Comparison of ENCODE assay signal across 9 mouse cellular contexts in the genomic region with DNA sequence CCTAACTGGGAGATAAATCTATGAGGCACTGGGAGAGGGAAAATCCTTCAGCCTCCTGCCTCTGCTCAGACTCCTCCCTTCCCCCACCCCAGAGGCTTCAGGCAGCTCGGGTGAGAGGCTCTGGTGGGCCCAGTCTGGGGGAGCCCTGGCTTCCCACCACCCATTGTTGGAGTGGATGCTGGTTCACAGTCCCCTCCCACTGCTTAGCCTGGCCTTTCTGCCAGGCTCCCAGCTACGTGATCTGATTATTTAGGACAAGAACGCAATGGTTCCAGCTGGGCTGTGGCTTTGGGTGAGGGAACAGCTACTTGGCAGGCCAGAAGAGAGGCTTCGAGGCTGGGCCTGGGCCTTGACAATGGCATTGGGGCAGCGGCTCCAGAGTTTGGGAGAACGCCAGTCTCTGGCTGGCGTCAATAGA. TPM values are rescaled to one million over a fixed set of nuclear protein-coding genes. Genes with fewer than 3 reads are reported as not detected.
A peak's percentile ranks its signal among the peaks of the same experiment; 100 is the strongest.
DNase-seq lines count a peak whose midpoint lies in the region; ATAC-seq and TF ChIP-seq lines count a peak whose summit lies in the region.
"Had no signal": no experiment of that assay in that cellular context is flagged by ENCODE, and none has a peak within 500 bp of the region (broad histone marks: within the 10 kb centered on the region; RNA-seq: fewer than 3 reads in every experiment).

No protein-coding gene starts in this region.

- H3K36me3 ChIP-seq in forebrain, postnatal 0 days (ENCODE audit: insufficient read depth), result no peaks in the 10 kb centered on the region
- no peaks in the 10 kb centered on the region for H3K36me3 ChIP-seq in neural tube, embryonic 14.5 days (ENCODE audit: control insufficient read depth, insufficient read depth, low read length)
- H3K36me3 ChIP-seq: limb, embryonic 13.5 days had no signal

- 7% methylated on average over 7 of the region's 7 CpGs for WGBS in forebrain, postnatal 0 days
- WGBS in neural tube, embryonic 14.5 days, result 29% methylated on average over 7 of the region's 7 CpGs

- no peak for TF ChIP-seq CTCF in forebrain, postnatal 0 days (IDR thresholded peaks at IDR 0.05; ENCODE audit: low read depth)
- TF ChIP-seq CTCF in left cerebral cortex, adult 2 months (IDR thresholded peaks at IDR 0.05), result no peak

- peak overlapping the region; percentile 6 for H3K27ac ChIP-seq in forebrain, postnatal 0 days (ENCODE audit: low read depth, low read length)
- peak overlapping the region; percentile 50 for H3K27ac ChIP-seq in left cerebral cortex, adult 2 months
- H3K27ac ChIP-seq in neural tube, embryonic 14.5 days (ENCODE audit: low read depth, low read length), result peak overlapping the region; percentile 78
- H3K27ac ChIP-seq: limb, embryonic 13.5 days had no signal

- peak; percentile 36 for DNase-seq in embryo, embryonic 10 days (ENCODE audit: low spot score)
- no peak for DNase-seq in embryo, embryonic 9.5 days (ENCODE audit: extremely low spot score)
- peak; percentile 86 for DNase-seq in adrenal gland, adult 2 months
- DNase-seq in forebrain, postnatal 0 days, result peak; percentile 81
- DNase-seq in left cerebral cortex, adult 2 months (ENCODE audit: extremely low spot score in 1 of 2, low spot score in 2 of 2), result peak in 1 of 2 experiments; percentile 43
- no peak for DNase-seq in gastrocnemius, postnatal 25 days
- no peak for DNase-seq in heart, adult 11 months

- peak; percentile 92 for ATAC-seq in forebrain, postnatal 0 days
- ATAC-seq in neural tube, embryonic 14.5 days (ENCODE audit: low read depth), result peak; percentile 91

- no peak overlapping the region for H3K4me2 ChIP-seq in forebrain, postnatal 0 days (ENCODE audit: low read depth)
- no peak overlapping the region for H3K4me2 ChIP-seq in neural tube, embryonic 14.5 days (ENCODE audit: low read depth, low read length)
- H3K4me2 ChIP-seq: limb, embryonic 13.5 days had no signal

- H3K9me3 ChIP-seq in forebrain, postnatal 0 days (ENCODE audit: low read length), result no peaks in the 10 kb centered on the region
- H3K9me3 ChIP-seq in neural tube, embryonic 14.5 days (ENCODE audit: control insufficient read depth, low read length), result no peaks in the 10 kb centered on the region
- H3K9me3 ChIP-seq: limb, embryonic 13.5 days had no signal

- no peaks in the 10 kb centered on the region for H3K27me3 ChIP-seq in forebrain, postnatal 0 days (ENCODE audit: insufficient read depth, low read length)
- H3K27me3 ChIP-seq in neural tube, embryonic 14.5 days (ENCODE audit: control insufficient read depth, insufficient read depth, low read length), result no peaks in the 10 kb centered on the region
- H3K27me3 ChIP-seq: limb, embryonic 13.5 days had no signal

- H3K9ac ChIP-seq in forebrain, postnatal 0 days, result no peak overlapping the region
- peak overlapping the region; percentile 17; the same call in 1 of the 2 replicates for H3K9ac ChIP-seq in neural tube, embryonic 14.5 days (replicated peaks; ENCODE audit: low read depth, low read length)
- H3K9ac ChIP-seq: limb, embryonic 13.5 days had no signal

- intact Hi-C loops in left cerebral cortex, adult 2 months (cut with DNase I), result no loop called here

- no peak overlapping the region for H3K4me3 ChIP-seq in forebrain, postnatal 0 days (ENCODE audit: low read depth, low read length)
- H3K4me3 ChIP-seq in left cerebral cortex, adult 2 months, result no peak overlapping the region
- no peak overlapping the region for H3K4me3 ChIP-seq in neural tube, embryonic 14.5 days (ENCODE audit: low read depth, low read length)
- H3K4me3 ChIP-seq: limb, embryonic 13.5 days had no signal

- 0 out of 2 replicates have a peak, but pooled peaks cover 3% of the 10 kb centered on the region for H3K4me1 ChIP-seq in forebrain, postnatal 0 days (ENCODE audit: insufficient read depth)
- peaks cover 7% of the 10 kb centered on the region; the same call in 1 of the 2 replicates for H3K4me1 ChIP-seq in neural tube, embryonic 14.5 days (ENCODE audit: control insufficient read depth, insufficient read depth, low read length)

RNA-seq across cellular contexts. Expression of a gene that starts 30.6 kb away (rescaled TPM):
- total RNA-seq in adrenal gland, adult 2 months (2021), result 10 to 100 TPM in 1 of 2 experiments, 1 to 10 TPM in 1; 6.1 to 59.6 TPM
- polyA plus RNA-seq in adrenal gland, adult 2 months (2012; rRNA removed), result 4.7 and 7.4 TPM in 2 replicates
- 10.1 and 11.2 TPM in 2 replicates for total RNA-seq in forebrain, postnatal 0 days (2014; rRNA removed)
- 8.2 and 10.1 TPM in 2 replicates for polyA plus RNA-seq in forebrain, postnatal 0 days (2015; fragmentation: Nextera tagmentation; extraction: Ambion mirVana)
- 1 to 10 TPM; 5.1 to 8.5 TPM for total RNA-seq in left cerebral cortex, adult 2 months (2021)
- 8.5 and 9.5 TPM in 2 replicates for polyA plus RNA-seq in neural tube, embryonic 14.5 days (2014; fragmentation: Nextera tagmentation; extraction: Ambion mirVana)
- total RNA-seq in gastrocnemius, postnatal 25 days (2021), result 10 to 100 TPM; 13.1 to 14.4 TPM

Comparison
In these comparisons a context has a peak if more than half of its experiments do, and no peak if none do; other contexts are left out.
1. DNase-seq: peak in embryo, embryonic 10 days (single experiment), adrenal gland, adult 2 months (single experiment) and forebrain, postnatal 0 days (single experiment); none in embryo, embryonic 9.5 days (single experiment), gastrocnemius, postnatal 25 days (single experiment) and heart, adult 11 months (single experiment).
2. H3K27ac ChIP-seq: peak in every context shown above with its lines; median percentile 78 in neural tube, embryonic 14.5 days; 50 in left cerebral cortex, adult 2 months; 6 in forebrain, postnatal 0 days.